Mouse (Mus musculus) A20 (cell line): ENCODE results near the gene Hist2h2aa2.
"Not testable (repeated sequence)": the region's sequence is repeated elsewhere in the genome, so short reads cannot be mapped to it uniquely, and the experiment has no call there.

ENCODE experiments used
- DNase-seq: peaks from one replicate; pipeline ENCODE4 v3.0.0-alpha.2; 2011; ENCODE audit warnings: low read depth, low spot score

Gene Hist2h2aa2

GRCm38 (mm10) chr3:96236834-96237334, 3.2 kb downstream of the Hist2h2aa2 start:
- peak; percentile 37 for DNase-seq

- no peak for DNase-seq
Measured at GRCm38 (mm10) chr3:96235836-96236235, 4.2 kb downstream of the Hist2h2aa2 start.

GRCm38 (mm10) chr3:96234914-96235313, 5.2 kb downstream of the Hist2h2aa2 start:
- peak; percentile 32 for DNase-seq

DNA sequence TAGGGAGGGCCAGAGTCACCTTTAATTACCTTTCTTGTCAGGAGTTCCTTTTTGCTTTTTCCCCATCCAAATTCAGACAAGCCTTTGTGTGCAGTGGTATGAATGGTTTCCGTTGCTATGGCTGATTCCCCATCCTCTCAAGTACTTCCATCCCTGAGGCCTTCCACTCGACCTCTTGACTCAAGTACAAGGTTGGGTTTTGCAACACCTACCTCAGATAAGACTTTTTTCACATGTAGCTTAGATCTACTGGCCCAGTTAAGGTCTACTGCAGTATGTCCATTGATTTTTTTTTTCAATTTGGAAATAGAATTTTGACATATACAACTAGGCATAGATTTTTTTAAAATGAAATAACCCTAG, 8.3 kb downstream of the Hist2h2aa2 start:
- DNase-seq, result no peak

DNA sequence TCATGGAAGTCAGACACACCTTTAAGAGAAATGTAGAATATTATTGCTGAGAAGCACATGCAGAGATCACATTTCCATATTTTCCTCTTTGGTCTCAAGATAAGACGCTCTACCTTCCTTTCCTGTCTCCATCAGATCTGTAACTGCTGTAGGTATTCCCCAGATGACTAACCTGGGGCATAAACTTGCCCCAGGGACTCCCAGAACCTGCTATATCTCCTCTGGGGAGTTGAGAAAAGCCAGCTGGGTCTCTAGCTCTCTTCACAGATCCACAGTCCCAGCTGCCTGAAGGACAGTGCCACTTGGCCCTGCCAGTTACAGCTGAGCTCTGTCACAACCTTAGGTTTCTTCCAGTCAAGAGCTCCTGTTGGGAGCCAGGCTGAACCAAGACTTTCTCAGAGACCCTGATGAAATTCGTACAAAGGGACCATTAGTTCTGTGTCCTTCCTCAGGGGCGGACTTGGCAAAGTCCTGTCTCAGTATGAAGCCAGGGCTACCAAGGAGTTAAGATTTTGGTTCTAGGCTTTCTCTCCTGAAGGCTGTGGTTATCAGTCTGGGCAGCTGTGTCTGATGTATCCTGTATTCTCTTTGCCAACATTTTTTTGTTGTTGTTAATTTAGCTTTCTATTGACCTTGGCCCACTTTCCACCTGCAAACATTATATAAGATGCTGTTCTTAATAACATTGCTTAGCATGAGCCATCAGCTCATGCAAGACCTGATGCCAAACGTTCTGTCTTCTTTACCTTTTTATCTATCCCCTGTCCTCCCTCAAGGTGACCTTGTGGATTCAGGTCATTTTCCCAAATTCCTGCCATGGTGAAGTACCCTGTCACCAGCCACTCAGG, 8.9 kb downstream of the Hist2h2aa2 start:
- no peak for DNase-seq

- DNase-seq, result no peak
Measured at GRCm38 (mm10) chr3:96230404-96230803, 9.7 kb downstream of the Hist2h2aa2 start.

GRCm38 (mm10) chr3:96228828-96229227, 11.2 kb downstream of the Hist2h2aa2 start:
- DNase-seq, result no peak

DNA sequence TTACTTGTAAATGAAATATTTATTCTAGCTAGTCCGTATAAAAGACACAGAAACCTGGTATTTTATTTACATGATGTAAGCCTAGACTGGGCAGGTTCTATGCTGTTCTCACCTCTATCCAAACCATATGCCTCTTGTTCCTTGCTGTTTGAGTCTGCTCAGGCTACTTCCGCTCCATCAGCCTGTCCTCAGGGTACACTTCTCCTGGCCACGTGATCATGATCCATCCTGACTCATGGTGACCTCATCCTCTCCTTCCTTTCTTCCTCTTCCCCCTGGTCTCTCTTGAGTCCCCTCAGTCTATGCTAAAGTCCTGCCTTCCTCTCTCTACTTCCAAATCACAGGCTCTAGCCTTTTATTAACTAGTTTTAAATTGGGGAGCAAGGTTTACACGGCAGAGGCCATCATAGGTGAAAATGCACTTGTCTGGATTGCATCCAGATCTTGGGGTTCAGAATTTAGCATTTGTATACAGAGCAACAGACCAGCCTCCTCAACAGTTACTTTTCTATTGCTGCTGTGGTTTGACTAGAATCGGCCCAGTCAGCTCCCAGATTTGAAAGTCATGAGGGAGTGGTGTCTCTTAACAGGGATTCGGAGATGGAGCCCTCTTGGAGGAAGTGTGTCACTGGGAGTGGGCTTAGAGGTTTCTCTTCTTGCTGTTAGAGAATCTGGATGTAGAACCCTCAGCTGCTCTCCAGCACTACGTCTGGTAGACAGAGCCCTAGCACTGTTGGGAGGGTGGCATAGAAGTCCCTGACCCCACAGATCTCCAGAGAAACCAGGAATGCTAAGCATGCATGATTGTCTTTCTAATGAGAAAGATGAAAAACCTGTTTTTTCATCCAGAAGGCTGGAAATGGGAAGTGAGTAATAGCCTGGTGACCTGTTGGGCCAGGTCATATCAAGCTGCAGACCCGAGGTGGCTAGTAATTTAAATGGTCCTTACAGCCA, 13.1 kb downstream of the Hist2h2aa2 start:
- no peak for DNase-seq

- peak; percentile 32 for DNase-seq
Measured at GRCm38 (mm10) chr3:96225421-96225820, 14.7 kb downstream of the Hist2h2aa2 start.

- DNase-seq, result no peak
Measured at GRCm38 (mm10) chr3:96222774-96223173, 17.3 kb downstream of the Hist2h2aa2 start.

DNA sequence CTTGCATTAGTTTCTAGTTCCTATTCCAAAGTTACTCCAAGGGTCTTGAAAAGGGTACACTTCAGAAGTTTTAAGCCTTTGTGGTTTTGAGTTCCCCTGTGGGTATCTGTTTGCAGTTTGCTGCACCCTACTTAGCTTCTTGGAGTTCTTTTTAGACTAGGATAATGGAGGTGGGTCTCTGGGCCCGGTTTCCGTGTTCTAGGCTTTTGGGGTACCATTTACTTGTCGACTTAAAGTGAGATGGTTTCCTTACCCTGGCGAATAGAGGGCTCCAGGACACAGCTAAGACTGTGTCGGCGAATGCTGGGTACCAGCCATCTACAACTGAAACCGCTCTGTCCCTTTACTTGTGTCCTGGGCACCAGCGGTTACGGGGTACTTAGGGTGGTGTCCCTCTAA, 18.4 kb downstream of the Hist2h2aa2 start:
- no peak for DNase-seq

DNA sequence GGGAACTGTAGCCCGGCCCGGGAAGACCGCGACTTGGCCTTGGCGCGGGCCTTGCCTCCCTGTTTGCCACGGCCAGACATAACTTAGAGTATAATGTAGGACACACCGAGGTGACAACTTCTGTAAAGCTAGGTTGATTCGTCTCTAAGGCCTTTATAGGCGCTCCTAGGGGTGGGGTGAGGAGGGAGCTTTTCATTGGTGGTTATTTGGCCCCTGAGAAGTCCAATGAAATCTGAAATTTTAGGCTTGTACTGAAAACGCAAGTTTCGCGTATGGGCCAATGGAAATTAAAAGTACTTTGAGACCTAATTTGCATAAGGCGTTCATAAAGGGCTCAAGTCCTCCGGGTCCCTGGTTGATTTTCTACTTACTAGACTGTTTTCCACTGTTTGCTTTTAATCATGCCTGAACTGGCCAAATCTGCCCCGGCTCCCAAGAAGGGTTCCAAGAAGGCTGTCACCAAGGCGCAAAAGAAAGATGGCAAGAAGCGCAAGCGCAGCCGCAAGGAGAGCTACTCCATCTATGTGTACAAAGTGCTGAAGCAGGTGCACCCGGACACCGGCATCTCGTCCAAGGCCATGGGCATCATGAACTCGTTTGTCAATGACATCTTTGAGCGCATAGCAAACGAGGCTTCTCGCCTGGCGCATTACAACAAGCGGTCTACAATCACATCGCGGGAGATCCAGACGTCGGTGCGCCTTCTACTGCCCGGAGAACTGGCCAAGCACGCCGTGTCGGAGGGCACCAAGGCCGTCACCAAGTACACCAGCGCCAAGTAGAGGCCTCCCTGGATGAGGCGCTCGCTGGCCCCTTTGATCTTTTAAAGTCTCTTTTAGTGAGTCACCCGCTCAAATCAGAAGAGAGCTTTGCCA, 19.1 kb downstream of the Hist2h2aa2 start, which contains the start of the genes Hist2h2ac and Hist2h2be:
Gene Hist2h2ac, minus strand, starts transcription at position 116 of the 875 bp plus-strand sequence.
Gene Hist2h2be, plus strand, starts transcription at position 355 of the 875 bp plus-strand sequence.
- DNase-seq, result peak; percentile 94

DNA sequence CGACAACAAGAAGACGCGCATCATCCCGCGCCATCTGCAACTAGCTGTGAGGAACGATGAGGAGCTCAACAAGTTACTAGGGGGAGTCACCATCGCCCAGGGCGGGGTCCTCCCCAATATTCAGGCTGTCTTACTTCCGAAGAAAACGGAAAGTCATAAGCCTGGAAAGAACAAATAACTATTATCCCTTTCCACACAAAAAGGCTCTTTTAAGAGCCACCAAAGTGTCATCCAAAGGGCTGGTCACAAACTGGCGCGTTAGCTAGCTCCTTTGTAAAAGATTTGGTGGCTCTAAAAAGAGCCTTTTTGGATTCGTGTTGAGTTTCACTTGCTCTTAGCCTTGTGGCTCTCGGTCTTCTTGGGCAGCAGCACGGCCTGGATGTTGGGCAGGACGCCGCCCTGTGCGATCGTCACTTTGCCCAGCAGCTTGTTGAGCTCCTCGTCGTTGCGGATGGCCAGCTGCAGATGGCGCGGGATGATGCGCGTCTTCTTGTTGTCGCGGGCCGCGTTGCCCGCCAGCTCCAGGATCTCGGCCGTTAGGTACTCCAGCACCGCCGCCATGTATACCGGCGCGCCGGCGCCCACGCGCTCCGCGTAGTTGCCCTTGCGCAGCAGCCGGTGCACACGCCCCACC, 19.8 kb downstream of the Hist2h2aa2 start:
- not testable (repeated sequence) for DNase-seq

- peak; percentile 94 for DNase-seq
Measured at GRCm38 (mm10) chr3:96219661-96220130, 20.4 kb downstream of the Hist2h2aa2 start, which contains the start of the genes Bola1 and Hist2h2ab. Bola1 (minus strand) TSS chr3:96219709. Hist2h2ab (plus strand) TSS chr3:96219865.

- DNase-seq, result peak; percentile 81
Measured at GRCm38 (mm10) chr3:96219191-96219641, 20.9 kb downstream of the Hist2h2aa2 start.

DNA sequence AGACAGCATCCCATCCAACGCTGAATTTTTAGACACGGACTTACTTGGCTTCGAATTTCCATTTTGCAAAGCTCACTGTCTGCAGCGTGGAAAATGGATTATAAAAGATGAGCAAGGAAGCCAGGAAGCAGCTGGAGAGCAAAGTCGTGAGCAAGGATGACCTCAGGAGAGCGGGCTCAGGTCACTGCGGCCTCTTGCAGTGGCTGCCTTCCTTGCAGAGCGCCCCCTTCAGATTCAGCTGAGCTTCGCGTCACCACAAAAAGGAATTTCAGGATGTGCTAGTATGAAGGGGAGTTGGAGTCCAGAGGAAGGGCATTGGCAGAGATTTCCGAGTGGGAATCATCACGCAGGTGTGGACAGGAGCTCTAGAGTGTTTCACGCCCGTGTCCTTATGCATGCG, 30.8 kb downstream of the Hist2h2aa2 start:
- DNase-seq, result no peak

DNA sequence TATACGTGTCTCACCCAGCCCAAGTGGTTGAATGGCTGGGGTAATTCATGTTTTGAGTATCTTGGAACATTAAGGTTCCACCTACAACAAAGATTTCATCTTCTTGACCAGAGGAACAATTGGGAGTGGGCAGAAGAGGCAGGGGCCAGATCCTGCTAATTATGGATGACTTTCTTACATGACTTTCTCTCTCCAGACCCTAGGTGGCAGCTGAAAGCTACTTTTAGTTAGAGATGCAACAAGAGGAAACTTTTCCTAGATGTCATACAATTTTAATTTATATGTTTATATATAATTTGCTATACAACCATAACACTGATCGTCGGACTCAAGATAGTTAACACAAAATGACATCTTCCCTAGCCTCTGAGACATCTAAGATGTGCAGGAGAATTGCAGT, 32.3 kb downstream of the Hist2h2aa2 start:
- DNase-seq, result no peak

GRCm38 (mm10) chr3:96199731-96200130, 40.3 kb downstream of the Hist2h2aa2 start:
- DNase-seq, result peak; percentile 70

DNA sequence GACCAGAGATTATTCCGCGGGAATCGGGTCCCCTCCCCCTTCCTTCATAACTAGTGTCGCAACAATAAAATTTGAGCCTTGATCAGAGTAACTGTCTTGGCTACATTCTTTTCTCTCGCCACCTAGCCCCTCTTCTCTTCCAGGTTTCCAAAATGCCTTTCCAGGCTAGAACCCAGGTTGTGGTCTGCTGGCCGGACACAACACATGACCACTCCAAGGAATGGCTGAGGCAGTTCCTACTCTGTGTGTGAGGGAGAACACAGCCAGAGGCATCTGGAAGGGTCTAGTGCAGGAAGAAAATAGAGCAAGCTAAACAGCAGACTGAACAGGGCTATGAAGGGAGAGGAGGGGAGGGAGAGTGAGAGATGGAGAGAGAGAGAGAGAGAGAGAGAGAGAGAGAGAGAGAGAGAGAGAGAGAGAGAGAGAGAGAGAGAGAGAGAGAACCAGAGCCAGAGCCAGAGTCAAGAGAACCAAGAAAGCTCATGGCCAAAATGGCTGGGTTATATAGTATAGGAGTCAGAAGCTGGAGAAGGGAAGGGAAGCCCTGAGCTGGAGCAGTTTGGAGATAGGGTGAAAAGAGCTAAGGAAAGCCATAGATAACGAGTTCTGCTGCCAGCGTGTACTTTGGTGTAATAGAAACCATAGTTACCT, 41.4 kb downstream of the Hist2h2aa2 start:
- not testable (repeated sequence) for DNase-seq

GRCm38 (mm10) chr3:96198181-96198580, 41.9 kb downstream of the Hist2h2aa2 start:
- DNase-seq, result peak; percentile 79
